Mouse (Mus musculus): ENCODE measurements around the gene Frmd4b. TPM values are rescaled to one million over a fixed set of nuclear protein-coding genes. Genes with fewer than 3 reads are reported as not detected.

Frmd4b gene
- total RNA-seq, 1 experiment, result 2.1 TPM

DNA sequence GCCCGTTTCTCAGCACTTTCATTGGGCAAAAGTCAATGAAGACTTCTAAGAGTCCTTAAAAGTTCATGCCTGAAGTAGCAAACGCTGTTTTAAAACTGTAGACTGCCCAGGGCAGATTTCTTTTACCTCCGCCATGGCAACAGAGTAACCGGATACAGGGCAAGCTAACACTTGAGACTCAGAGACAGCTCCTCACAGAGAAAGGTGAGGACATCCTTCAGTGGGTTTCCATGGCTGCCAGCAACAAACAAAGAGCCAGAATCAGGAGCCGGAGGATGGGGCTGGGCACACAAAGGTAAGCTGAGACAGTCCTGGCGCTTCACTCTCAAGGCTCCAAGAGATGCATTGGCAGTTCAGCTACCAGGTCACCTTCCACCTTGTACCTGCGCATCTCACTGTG lies 260.7 kb downstream of the Frmd4b start:
- DNase-seq (ENCODE audit: low read depth, low spot score), result no peak
- TF ChIP-seq HCFC1 (IDR thresholded peaks at IDR 0.05; ENCODE audit: borderline replicate concordance, insufficient read depth, low read length) (no peak), CHD2 (IDR thresholded peaks at IDR 0.05; ENCODE audit: low read depth, low read length) (no peak), ZC3H11A (IDR thresholded peaks at IDR 0.05; ENCODE audit: borderline replicate concordance, low read depth, low read length) (no peak), MAFK (IDR thresholded peaks at IDR 0.05; ENCODE audit: insufficient read depth, low read depth, low read length) (no peak), ZNF384 (IDR thresholded peaks at IDR 0.05; ENCODE audit: low read depth, low read length) (no peak)
- in situ Hi-C loops (cut with MboI; ENCODE audit: low sequenced_read_pairs in 2 of 2, unreplicated experiment in 2 of 2), result no loop called here
- peaks cover 0 to 8% of the 10 kb centered on the region in 2 experiments; a peak in 1 of 4 replicates for H3K4me1 ChIP-seq (ENCODE audit: control insufficient read depth in 2 of 2, insufficient read depth in 2 of 2, low read length in 2 of 2, poor library complexity in 1 of 2)
- H3K9me3 ChIP-seq (ENCODE audit: control insufficient read depth, insufficient read depth, low read depth, low read length), result no peaks in the 10 kb centered on the region
- H3K4me3 ChIP-seq (ENCODE audit: insufficient read depth in 1 of 2, low read depth in 1 of 2, low read length in 2 of 2, poor library complexity in 1 of 2, severe bottlenecking in 1 of 2), result no peak overlapping the region
- no peaks in the 10 kb centered on the region for H3K36me3 ChIP-seq (ENCODE audit: control insufficient read depth, insufficient read depth, low read length, poor library complexity, severe bottlenecking)
- no peak overlapping the region for H3K27ac ChIP-seq (ENCODE audit: insufficient read depth, low read depth, low read length, poor library complexity, severe bottlenecking)
- no peak overlapping the region for H3K9ac ChIP-seq (ENCODE audit: insufficient read depth, low read depth, low read length, poor library complexity, severe bottlenecking)

DNA sequence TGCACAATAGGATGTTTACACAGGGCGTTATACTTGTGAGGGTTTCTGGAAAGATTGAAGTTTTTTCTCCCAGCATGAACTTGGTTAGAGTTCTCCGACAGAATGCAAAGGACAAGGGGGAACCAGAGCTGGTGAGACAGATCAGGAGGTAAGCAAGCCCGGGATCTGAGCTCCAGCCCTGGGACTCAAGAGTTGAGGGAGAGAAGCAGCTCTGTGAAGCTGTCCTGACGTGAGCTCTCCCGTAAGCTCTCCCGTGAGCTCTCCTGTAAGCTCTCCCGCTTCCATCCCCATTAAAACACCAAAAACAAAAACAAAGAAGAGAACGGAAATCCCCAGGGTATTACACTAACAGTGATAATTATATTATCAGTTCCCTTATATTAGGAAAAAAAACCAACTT lies 262.2 kb downstream of the Frmd4b start:
- no peak for TF ChIP-seq HCFC1 (IDR thresholded peaks at IDR 0.05; ENCODE audit: borderline replicate concordance, insufficient read depth, low read length)
- TF ChIP-seq CHD2 (IDR thresholded peaks at IDR 0.05; ENCODE audit: low read depth, low read length), result no peak
- TF ChIP-seq MAFK (IDR thresholded peaks at IDR 0.05; ENCODE audit: insufficient read depth, low read depth, low read length), result no peak
- no peak for TF ChIP-seq ZNF384 (IDR thresholded peaks at IDR 0.05; ENCODE audit: low read depth, low read length)
- TF ChIP-seq ZC3H11A (IDR thresholded peaks at IDR 0.05; ENCODE audit: borderline replicate concordance, low read depth, low read length), result no peak
- H3K4me3 ChIP-seq (ENCODE audit: insufficient read depth in 1 of 2, low read depth in 1 of 2, low read length in 2 of 2, poor library complexity in 1 of 2, severe bottlenecking in 1 of 2), result no peak overlapping the region
- H3K36me3 ChIP-seq (ENCODE audit: control insufficient read depth, insufficient read depth, low read length, poor library complexity, severe bottlenecking), result no peaks in the 10 kb centered on the region
- peaks cover 0 to 8% of the 10 kb centered on the region in 2 experiments; a peak in 1 of 4 replicates for H3K4me1 ChIP-seq (ENCODE audit: control insufficient read depth in 2 of 2, insufficient read depth in 2 of 2, low read length in 2 of 2, poor library complexity in 1 of 2)
- H3K9ac ChIP-seq (ENCODE audit: insufficient read depth, low read depth, low read length, poor library complexity, severe bottlenecking), result no peak overlapping the region
- in situ Hi-C loops (cut with MboI; ENCODE audit: low sequenced_read_pairs in 2 of 2, unreplicated experiment in 2 of 2), result no loop called here
- H3K27ac ChIP-seq (ENCODE audit: insufficient read depth, low read depth, low read length, poor library complexity, severe bottlenecking), result no peak overlapping the region
- DNase-seq (ENCODE audit: low read depth, low spot score), result no peak
- H3K9me3 ChIP-seq (ENCODE audit: control insufficient read depth, insufficient read depth, low read depth, low read length), result no peaks in the 10 kb centered on the region

DNA sequence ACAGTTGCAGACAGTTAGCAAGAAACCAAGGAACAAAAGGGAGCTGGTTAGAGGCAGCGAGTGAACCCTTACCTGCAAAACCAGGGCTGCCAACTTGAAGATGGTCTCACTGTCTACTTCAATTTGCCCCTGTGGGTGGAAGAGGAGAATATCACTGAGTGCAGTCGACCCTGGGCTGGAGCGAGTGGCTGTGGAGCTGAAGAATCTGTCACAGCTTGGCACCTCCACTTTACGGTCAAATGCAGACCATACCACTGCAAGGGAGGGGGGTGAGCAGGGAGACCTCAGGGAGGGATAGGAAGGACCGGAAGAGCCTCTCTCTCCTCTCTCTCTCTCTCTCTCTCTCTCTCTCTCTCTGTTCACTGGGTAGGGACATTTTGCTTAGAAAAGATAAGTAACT lies 263.4 kb downstream of the Frmd4b start:
- TF ChIP-seq CHD2 (IDR thresholded peaks at IDR 0.05; ENCODE audit: low read depth, low read length), result no peak
- no peak for TF ChIP-seq ZNF384 (IDR thresholded peaks at IDR 0.05; ENCODE audit: low read depth, low read length)
- no peak for TF ChIP-seq HCFC1 (IDR thresholded peaks at IDR 0.05; ENCODE audit: borderline replicate concordance, insufficient read depth, low read length)
- TF ChIP-seq MAFK (IDR thresholded peaks at IDR 0.05; ENCODE audit: insufficient read depth, low read depth, low read length), result no peak
- TF ChIP-seq ZC3H11A (IDR thresholded peaks at IDR 0.05; ENCODE audit: borderline replicate concordance, low read depth, low read length), result no peak
- no peak overlapping the region for H3K27ac ChIP-seq (ENCODE audit: insufficient read depth, low read depth, low read length, poor library complexity, severe bottlenecking)
- no peaks in the 10 kb centered on the region for H3K36me3 ChIP-seq (ENCODE audit: control insufficient read depth, insufficient read depth, low read length, poor library complexity, severe bottlenecking)
- in situ Hi-C loops (cut with MboI; ENCODE audit: low sequenced_read_pairs in 2 of 2, unreplicated experiment in 2 of 2), result no loop called here
- H3K4me3 ChIP-seq (ENCODE audit: insufficient read depth in 1 of 2, low read depth in 1 of 2, low read length in 2 of 2, poor library complexity in 1 of 2, severe bottlenecking in 1 of 2), result no peak overlapping the region
- DNase-seq (ENCODE audit: low read depth, low spot score), result no peak
- no peaks in the 10 kb centered on the region for H3K9me3 ChIP-seq (ENCODE audit: control insufficient read depth, insufficient read depth, low read depth, low read length)
- H3K4me1 ChIP-seq (ENCODE audit: control insufficient read depth in 2 of 2, insufficient read depth in 2 of 2, low read length in 2 of 2, poor library complexity in 1 of 2), result peaks cover 4 to 10% of the 10 kb centered on the region in 2 experiments; a peak in 1 of 4 replicates
- H3K9ac ChIP-seq (ENCODE audit: insufficient read depth, low read depth, low read length, poor library complexity, severe bottlenecking), result no peak overlapping the region

DNA sequence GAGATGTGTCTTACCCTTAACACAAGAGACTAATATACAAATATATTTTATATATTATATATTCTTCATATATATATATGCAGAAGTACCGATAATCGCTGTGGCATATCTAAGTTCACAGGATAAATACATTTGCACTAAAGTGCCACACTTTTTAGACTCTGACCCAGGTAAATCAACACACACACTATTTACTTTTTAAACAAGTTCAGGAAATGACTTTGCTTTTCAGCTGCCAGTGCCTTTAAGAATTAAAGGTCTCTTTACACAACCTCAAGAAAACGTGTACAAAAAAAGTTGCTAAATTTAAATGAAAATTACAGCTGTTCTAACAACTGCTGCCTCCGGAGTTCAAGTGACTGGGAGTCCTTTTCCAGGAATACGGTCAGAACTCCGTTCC lies 264.0 kb downstream of the Frmd4b start:
- Histone ChIP-seq H3K9ac (ENCODE audit: insufficient read depth, low read depth, low read length, poor library complexity, severe bottlenecking) (no peak overlapping the region), H3K9me3 (ENCODE audit: control insufficient read depth, insufficient read depth, low read depth, low read length) (no peaks in the 10 kb centered on the region), H3K27ac (ENCODE audit: insufficient read depth, low read depth, low read length, poor library complexity, severe bottlenecking) (no peak overlapping the region), H3K4me3 (ENCODE audit: insufficient read depth in 1 of 2, low read depth in 1 of 2, low read length in 2 of 2, poor library complexity in 1 of 2, severe bottlenecking in 1 of 2) (no peak overlapping the region), H3K4me1 (ENCODE audit: control insufficient read depth in 2 of 2, insufficient read depth in 2 of 2, low read length in 2 of 2, poor library complexity in 1 of 2) (peaks cover 4 to 10% of the 10 kb centered on the region in 2 experiments; a peak in 1 of 4 replicates), H3K36me3 (ENCODE audit: control insufficient read depth, insufficient read depth, low read length, poor library complexity, severe bottlenecking) (no peaks in the 10 kb centered on the region)
- in situ Hi-C loops (cut with MboI; ENCODE audit: low sequenced_read_pairs in 2 of 2, unreplicated experiment in 2 of 2), result no loop called here
- no peak for TF ChIP-seq ZNF384 (IDR thresholded peaks at IDR 0.05; ENCODE audit: low read depth, low read length)
- TF ChIP-seq HCFC1 (IDR thresholded peaks at IDR 0.05; ENCODE audit: borderline replicate concordance, insufficient read depth, low read length), result no peak
- no peak for TF ChIP-seq ZC3H11A (IDR thresholded peaks at IDR 0.05; ENCODE audit: borderline replicate concordance, low read depth, low read length)
- no peak for TF ChIP-seq CHD2 (IDR thresholded peaks at IDR 0.05; ENCODE audit: low read depth, low read length)
- TF ChIP-seq MAFK (IDR thresholded peaks at IDR 0.05; ENCODE audit: insufficient read depth, low read depth, low read length), result no peak
- no peak for DNase-seq (ENCODE audit: low read depth, low spot score)
